Mouse (Mus musculus) brown adipose tissue, adult 24 weeks (tissue): ENCODE measurements around the gene Tk1. TPM values are rescaled to one million over a fixed set of nuclear protein-coding genes. Genes with fewer than 3 reads are reported as not detected.
A peak's percentile ranks its signal among the peaks of the same experiment; 100 is the strongest.
"Not testable (repeated sequence)": the region's sequence is repeated elsewhere in the genome, so short reads cannot be mapped to it uniquely, and the experiment has no call there.

Source experiments
- H3K27ac ChIP-seq: fragments of 200-500 bp; replicated peaks from 2 replicates; pipeline ENCODE4 v1.5.1; 2012; ENCODE audit warnings: low read depth, mild to moderate bottlenecking, low read length
- H3K4me1 ChIP-seq: fragments of 200-500 bp; 2 replicates; pipeline ENCODE4 v1.6.1; 2012; ENCODE audit warnings: low read length, mixed read lengths; ENCODE audit not compliant: control insufficient read depth, insufficient read depth, insufficient read length
- H3K4me3 ChIP-seq: fragments of 200-500 bp; 2 replicates; pipeline ENCODE4 v1.5.1; 2012; ENCODE audit warnings: low read depth, mild to moderate bottlenecking, low read length, moderate library complexity; ENCODE audit not compliant: insufficient read depth
- polyA plus RNA-seq: library from polyadenylated mRNA; stranded (reverse); fragments of >200 nt; gene quantifications from 2 replicates; pipeline ENCODE4 v1.2.4, GENCODE M21; 2012; ENCODE audit not compliant: missing spikeins, insufficient read depth, insufficient read length

The Tk1 gene
- polyA plus RNA-seq, 1 experiment, result not detected

GRCm38 (mm10) chr11:117833509-117833908 is 7.6 kb upstream of the Tk1 start:
- not testable (repeated sequence) for H3K4me3 ChIP-seq, H3K27ac ChIP-seq
- peaks cover 21% of the 10 kb centered on the region for H3K4me1 ChIP-seq

- Histone ChIP-seq H3K27ac (no peak overlapping the region), H3K4me3 (peak overlapping the region; percentile 73), H3K4me1 (peaks cover 28% of the 10 kb centered on the region)
Measured at GRCm38 (mm10) chr11:117832086-117832969, 6.4 kb upstream of the Tk1 start.

- H3K4me1 ChIP-seq, result peaks cover 31% of the 10 kb centered on the region
- H3K27ac ChIP-seq, result peak overlapping the region; percentile 62
- H3K4me3 ChIP-seq, result no peak overlapping the region
Measured at GRCm38 (mm10) chr11:117830401-117830800, 4.5 kb upstream of the Tk1 start.

- peaks cover 31% of the 10 kb centered on the region for H3K4me1 ChIP-seq
- peak overlapping the region; percentile 62 for H3K27ac ChIP-seq
- H3K4me3 ChIP-seq, result no peak overlapping the region
Measured at GRCm38 (mm10) chr11:117829671-117830215, 3.9 kb upstream of the Tk1 start.

GRCm38 (mm10) chr11:117828888-117829604 is 3.2 kb upstream of the Tk1 start:
- Histone ChIP-seq H3K4me1 (peaks cover 31% of the 10 kb centered on the region), H3K27ac (peak overlapping the region; percentile 69)

GRCm38 (mm10) chr11:117828149-117828887 is 2.4 kb upstream of the Tk1 start:
- H3K27ac ChIP-seq, result peak overlapping the region; percentile 69
- H3K4me1 ChIP-seq, result peaks cover 31% of the 10 kb centered on the region
- H3K4me3 ChIP-seq, result no peak overlapping the region

More at GRCm38 (mm10) chr11:117828888-117829604, 3.2 kb upstream of the Tk1 start:
- no peak overlapping the region for H3K4me3 ChIP-seq

GRCm38 (mm10) chr11:117827386-117827785 is 1.5 kb upstream of the Tk1 start:
- no peak overlapping the region for H3K27ac ChIP-seq
- peaks cover 39% of the 10 kb centered on the region for H3K4me1 ChIP-seq
- no peak overlapping the region for H3K4me3 ChIP-seq

GRCm38 (mm10) chr11:117826916-117827315 is 1.0 kb upstream of the Tk1 start:
- Histone ChIP-seq H3K4me3 (no peak overlapping the region), H3K4me1 (peaks cover 37% of the 10 kb centered on the region), H3K27ac (no peak overlapping the region)

- Histone ChIP-seq H3K27ac (no peak overlapping the region), H3K4me1 (peaks cover 35% of the 10 kb centered on the region), H3K4me3 (no peak overlapping the region)
Measured at GRCm38 (mm10) chr11:117826164-117826563, 272 bp upstream of the Tk1 start.

GRCm38 (mm10) chr11:117824060-117824969 is 1.6 kb downstream of the Tk1 start:
- Histone ChIP-seq H3K27ac (no peak overlapping the region), H3K4me3 (peak overlapping the region; percentile 4; the same call in 1 of the 2 replicates), H3K4me1 (peaks cover 24% of the 10 kb centered on the region)

- no peak overlapping the region for H3K4me3 ChIP-seq
- H3K27ac ChIP-seq, result no peak overlapping the region
- peaks cover 18% of the 10 kb centered on the region for H3K4me1 ChIP-seq
Measured at GRCm38 (mm10) chr11:117823411-117823810, 2.5 kb downstream of the Tk1 start.

GRCm38 (mm10) chr11:117822728-117823241 is 3.1 kb downstream of the Tk1 start:
- Histone ChIP-seq H3K4me1 (peaks cover 12% of the 10 kb centered on the region), H3K27ac (no peak overlapping the region), H3K4me3 (no peak overlapping the region)

- no peak overlapping the region for H3K4me3 ChIP-seq
- H3K27ac ChIP-seq, result no peak overlapping the region
- H3K4me1 ChIP-seq, result peaks cover 11% of the 10 kb centered on the region
Measured at GRCm38 (mm10) chr11:117821868-117822267, 4.0 kb downstream of the Tk1 start.

GRCm38 (mm10) chr11:117820173-117820572 is 5.7 kb downstream of the Tk1 start:
- no peak overlapping the region for H3K4me3 ChIP-seq
- peaks cover 8% of the 10 kb centered on the region for H3K4me1 ChIP-seq
- H3K27ac ChIP-seq, result no peak overlapping the region
